Mouse (Mus musculus) adrenal gland, postnatal 36 days (tissue): Measurements from ENCODE around the gene Ciao2b. TPM values are rescaled to one million over a fixed set of nuclear protein-coding genes. Genes with fewer than 3 reads are reported as not detected.
"Not testable (repeated sequence)": the region's sequence is repeated elsewhere in the genome, so short reads cannot be mapped to it uniquely, and the experiment has no call there.

ENCODE experiments used
- DNase-seq, 2 experiments: peaks; one replicate each; pipeline ENCODE4 v3.0.0; 2021; ENCODE audit warnings: mixed read lengths in 1 of 2
- long read RNA-seq, 2 experiments: library from polyadenylated mRNA; stranded (forward); transcript quantifications; one replicate each; pipeline ENCODE4 v2.0.0; 2021; ENCODE audit warnings: borderline sequencing depth in 2 of 2
- total RNA-seq, 2 experiments: library from RNA; stranded (reverse); gene quantifications; 2 replicates each; pipeline ENCODE4 v1.2.3; 2021

Gene Ciao2b
- total RNA-seq = 10 to 100 TPM; 46.1 to 51.1 TPM
- long read RNA-seq, experiment 1, transcript Ciao2b-202 (4 exons, 807 nt) = minor isoform, 5 of 88 reads
- long read RNA-seq, experiment 1, transcript Ciao2b-203 (5 exons, 918 nt) = major isoform, 78 of 88 reads
- long read RNA-seq, experiment 1, partial matches to known transcripts = 1 of 88 reads
- long read RNA-seq, experiment 1, other reads (novel, unspliced or antisense) = 3 of 88 reads
- long read RNA-seq, experiment 2, transcript Ciao2b-203 (5 exons, 918 nt) = major isoform, 31 of 34 reads
- long read RNA-seq, experiment 2, partial matches to known transcripts = 0 of 34 reads
- long read RNA-seq, experiment 2, other reads (novel, unspliced or antisense) = 1 of 34 reads

- DNase-seq = peak; percentile 92 to 94
These were observed at the start of gene Ciao2b for GRCm38 (mm10) chr8:104641426-104642323. TSS of gene Ciao2b (minus strand) at chr8:104641965.

- DNase-seq = no peak
These were observed 46.7 kb upstream of the Ciao2b start for GRCm38 (mm10) chr8:104688433-104688832.

DNA sequence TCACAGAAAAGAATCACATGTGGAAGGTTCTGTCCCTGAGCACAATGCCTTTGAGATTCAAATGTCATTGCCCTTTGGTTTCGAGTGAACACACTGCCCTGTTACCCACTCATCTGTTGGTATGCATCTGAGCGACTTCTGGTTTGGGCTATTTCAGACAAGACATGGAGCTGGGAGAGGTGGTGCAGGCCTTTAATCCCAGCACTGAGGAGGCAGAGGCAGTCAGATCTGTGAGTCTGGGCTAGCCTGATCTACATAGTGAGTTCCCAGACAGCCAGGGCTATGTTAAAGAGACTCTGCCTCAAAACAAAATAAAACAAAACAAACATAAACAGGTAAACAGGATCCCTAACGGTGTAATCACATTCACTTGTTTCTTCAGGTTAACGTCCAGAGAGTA is 13.8 kb upstream of the Ciao2b start:
- DNase-seq = no peak

DNA sequence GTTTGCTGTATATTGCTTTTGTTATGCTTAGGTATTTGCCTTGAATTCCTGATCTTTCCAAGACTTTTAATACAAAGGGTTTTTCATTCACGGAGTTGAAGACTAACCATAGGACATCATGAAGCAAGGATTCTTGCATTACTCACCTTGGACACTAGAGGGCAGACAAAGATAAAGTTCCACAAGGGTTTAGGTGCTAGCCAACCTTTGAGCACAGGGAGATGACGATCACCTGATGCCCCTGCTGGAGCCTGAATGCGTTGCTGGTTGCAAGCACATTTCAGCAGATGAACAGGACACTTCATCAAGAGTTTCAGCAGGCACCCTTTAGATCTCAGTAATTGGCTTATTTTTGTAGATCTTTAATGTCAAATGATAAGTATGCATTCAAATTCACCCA is 13.2 kb upstream of the Ciao2b start:
- DNase-seq = peak; percentile 45 to 72

DNA sequence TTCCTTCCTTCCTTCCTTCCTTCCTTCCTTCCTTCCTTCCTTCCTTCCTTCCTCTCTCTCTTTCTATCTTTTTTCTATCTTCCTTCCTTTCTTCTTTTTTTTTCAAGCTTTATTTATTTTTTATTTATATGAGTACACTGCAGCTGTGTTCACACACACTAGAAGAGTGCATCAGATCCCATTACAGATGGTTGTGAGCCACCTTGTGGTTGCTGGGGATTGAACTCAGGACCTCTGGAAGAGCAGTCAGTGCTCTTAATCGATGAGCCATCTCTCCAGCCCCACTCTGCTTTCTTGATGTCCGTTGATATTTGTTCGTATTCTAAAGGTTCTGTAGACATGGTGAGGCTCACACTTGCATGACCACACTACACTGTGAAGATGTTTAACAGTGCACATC is 2.4 kb upstream of the Ciao2b start:
- not testable (repeated sequence) for DNase-seq

DNA sequence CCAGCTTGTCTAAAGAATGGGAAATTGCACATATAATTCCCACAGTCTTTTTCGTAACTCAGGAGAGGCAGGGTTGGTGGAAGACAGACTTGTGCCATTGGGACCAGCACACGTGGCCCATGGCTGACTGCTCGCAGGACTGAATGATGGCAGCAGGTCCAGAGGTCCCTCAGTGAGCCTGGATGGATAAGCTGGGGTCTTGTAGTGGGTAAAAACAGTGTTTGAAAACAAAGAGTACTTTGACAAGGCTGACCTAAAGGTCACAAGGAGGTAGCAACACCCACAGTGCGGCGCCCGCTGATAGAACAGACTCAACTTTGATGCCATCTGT is 524 bp upstream of the Ciao2b start:
- no peak for DNase-seq

GRCm38 (mm10) chr8:104640831-104641370 is 864 bp downstream of the Ciao2b start:
- no peak for DNase-seq

DNA sequence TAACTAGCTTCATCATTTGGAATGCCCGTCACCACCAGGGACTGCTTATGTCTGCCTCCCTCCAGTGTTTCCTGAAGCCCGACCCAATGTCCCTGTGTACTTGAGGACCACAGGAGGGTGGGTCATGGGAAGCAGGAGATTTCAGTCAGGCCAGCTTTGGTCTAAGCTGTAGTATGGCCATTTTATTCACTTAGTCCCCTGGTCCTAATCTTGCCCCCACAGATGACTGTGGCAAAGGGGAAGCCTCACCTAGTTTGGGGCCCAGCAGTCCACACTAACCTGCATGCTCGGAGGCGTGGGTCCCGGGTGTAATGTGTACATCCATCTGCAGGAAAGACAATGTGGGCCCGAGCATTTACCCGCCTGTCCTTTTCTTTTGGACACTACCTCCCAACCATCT is 1.5 kb downstream of the Ciao2b start:
- no peak for DNase-seq

- no peak for DNase-seq
These were observed 3.8 kb downstream of the Ciao2b start for GRCm38 (mm10) chr8:104638010-104638409.

- peak in 1 of 2 experiments; percentile 36 for DNase-seq
These were observed 6.6 kb downstream of the Ciao2b start for GRCm38 (mm10) chr8:104635004-104635710.

- peak; percentile 52 to 55 for DNase-seq
These were observed 8.5 kb downstream of the Ciao2b start for GRCm38 (mm10) chr8:104633156-104633744.

- DNase-seq = no peak
These were observed 9.3 kb downstream of the Ciao2b start for GRCm38 (mm10) chr8:104632486-104632885.

DNA sequence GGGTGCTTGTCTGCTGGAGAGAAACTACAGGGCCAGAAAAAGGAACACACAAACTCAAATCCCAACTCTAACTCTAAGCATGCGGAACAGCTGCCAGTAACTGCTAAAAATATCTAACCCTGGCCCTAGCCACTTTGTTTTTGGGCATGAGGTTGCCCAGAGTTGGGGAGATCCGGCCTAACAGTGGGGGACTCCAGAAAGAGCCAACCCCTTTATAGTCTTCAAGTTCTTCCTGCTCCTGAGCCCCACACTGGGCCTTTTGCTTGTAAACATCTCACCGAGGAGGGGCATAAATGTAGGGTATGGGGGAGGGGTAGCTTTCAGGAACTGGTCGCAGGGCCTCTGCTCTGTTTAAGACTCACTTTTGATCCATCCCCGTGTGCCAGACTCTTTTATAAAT is 9.8 kb downstream of the Ciao2b start:
- no peak for DNase-seq

DNA sequence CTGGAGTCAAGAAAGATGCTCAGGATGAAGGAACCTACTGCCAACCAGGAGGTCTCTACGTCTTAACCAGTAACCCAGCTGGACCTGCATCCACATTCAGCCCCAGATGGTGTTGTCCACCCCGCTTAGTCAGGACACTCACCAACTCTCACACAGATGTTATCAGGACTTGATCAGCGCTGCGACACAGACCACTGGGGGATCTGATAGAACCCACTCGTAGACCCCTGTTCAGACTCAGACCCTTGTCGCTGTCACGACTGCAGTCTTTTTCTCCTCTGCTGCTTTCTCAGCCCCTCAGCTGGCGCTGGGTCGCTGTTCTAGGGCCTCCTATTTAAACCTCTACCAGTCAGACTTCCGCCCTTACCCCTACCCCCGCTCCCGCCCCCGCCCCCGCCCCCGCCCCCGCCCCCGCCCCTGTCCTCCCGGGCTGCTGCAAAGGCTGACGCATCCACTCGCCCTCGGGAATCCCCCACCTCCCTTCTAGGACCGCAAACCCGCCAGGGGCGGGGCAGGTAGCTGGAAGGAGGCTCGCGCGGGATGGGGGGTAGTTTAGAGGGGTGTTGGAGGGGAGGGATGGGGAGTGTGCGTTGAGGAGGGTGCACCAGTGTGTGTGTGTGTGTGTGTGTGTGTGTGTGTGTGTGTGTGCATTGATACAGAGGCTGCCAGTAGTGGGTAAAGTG is 10.6 kb downstream of the Ciao2b start, which contains the start of gene Rrad:
TSS of gene Rrad (minus strand) at position 347 of the 683 bp plus-strand sequence.
- DNase-seq = peak; percentile 66 to 82

DNA sequence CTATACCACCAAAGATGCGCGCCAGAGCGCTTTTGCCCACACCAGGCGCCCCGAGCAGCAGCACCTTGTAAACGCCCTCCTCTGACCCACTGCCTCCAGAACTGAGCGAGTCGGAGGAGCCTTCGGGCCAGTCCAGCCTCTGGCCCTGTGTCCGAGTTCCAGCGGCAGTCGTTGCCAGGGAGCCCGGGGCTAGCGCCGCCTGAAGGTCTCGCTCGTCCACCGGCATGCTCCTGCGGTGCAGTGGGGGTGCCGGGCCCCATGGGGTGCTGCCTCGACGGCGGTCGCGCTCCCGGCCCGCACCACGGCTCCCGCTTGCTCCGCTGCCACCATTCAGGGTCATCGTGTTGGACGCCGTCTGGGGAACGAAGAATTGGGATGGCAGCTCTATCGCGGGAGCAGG is 11.2 kb downstream of the Ciao2b start:
- peak; percentile 36 to 49 for DNase-seq

- no peak for DNase-seq
These were observed 11.7 kb downstream of the Ciao2b start for GRCm38 (mm10) chr8:104630111-104630479.

- peak; percentile 55 to 70 for DNase-seq
These were observed 12.3 kb downstream of the Ciao2b start for GRCm38 (mm10) chr8:104629306-104630110.

DNA sequence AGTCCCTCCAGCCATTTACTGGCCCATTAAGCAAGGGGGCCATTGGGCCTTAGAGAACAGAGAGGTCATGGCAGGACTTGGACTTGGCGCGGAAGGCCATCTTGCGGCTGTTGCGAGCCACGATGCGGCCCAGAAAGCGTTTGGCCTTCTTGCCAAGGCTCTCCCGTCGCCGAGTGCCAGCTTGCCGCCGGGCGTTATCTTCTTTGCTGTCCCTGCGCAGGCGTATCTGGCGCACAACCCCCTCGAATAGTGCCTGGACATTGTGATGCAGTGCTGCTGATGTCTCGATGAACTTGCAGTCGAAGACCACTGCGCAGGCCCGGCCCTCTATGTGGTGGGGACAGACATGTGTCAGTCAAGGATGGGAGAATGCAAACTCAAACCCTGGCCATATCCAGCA is 13.4 kb downstream of the Ciao2b start:
- DNase-seq = no peak

DNA sequence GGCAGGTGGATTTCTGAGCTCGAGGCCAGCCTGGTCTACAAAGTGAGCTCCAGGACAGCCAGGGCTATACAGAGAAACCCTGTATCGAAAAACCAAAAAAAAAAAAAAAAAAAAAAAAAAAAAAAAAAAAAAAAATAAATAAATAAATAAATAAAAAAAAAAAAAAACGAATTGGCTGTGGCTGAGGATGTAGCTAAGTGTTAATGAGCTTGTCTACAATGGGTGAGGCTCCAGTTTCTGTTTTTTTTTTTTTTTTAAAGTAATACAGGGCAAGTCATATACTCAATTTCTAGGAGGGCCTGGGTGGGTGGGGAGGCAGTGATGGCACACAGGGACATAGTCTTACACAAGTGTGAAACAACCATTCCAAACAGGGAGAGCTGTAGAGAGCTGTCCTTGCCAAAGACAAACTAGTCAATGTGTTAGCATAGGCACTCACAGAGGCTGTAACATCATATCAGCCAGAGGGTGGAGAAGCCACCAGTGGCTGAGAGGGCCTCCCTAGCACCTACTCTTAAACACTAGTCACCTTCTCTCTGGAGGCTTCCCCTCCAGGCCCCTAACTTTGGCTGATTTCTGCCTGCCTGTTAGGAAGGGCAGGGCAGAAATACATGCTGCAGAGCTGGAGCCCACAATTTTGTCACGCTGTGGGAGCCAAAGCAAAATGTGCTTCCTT is 14.6 kb downstream of the Ciao2b start:
- DNase-seq = no peak

GRCm38 (mm10) chr8:104624161-104624560 is 17.6 kb downstream of the Ciao2b start, which contains the start of gene Cdh16:
TSS of gene Cdh16 (minus strand) at chr8:104624396.
- DNase-seq = no peak
